Mouse (Mus musculus): ENCODE data around the gene Scyl1. TPM values are rescaled to one million over a fixed set of nuclear protein-coding genes. Genes with fewer than 3 reads are reported as not detected.

Gene Scyl1
- polyA plus RNA-seq, 1 experiment from 2014 or later, result 58.6 TPM

GRCm38 (mm10) chr19:5767271-5767670, 3.9 kb downstream of the Scyl1 start:
- 84% methylated on average over 4 of the region's 4 CpGs for WGBS

GRCm38 (mm10) chr19:5763163-5763562, 8.1 kb downstream of the Scyl1 start:
- H3K4me1 ChIP-seq (replicated peaks; ENCODE audit: control insufficient read depth, insufficient read depth, low read length), result no peaks in the 10 kb centered on the region
- no peak overlapping the region for H3K4me3 ChIP-seq (ENCODE audit: low read depth, low read length)
- no peaks in the 10 kb centered on the region for H3K9me3 ChIP-seq (ENCODE audit: control insufficient read depth, low read length)
- no peak overlapping the region for H3K4me2 ChIP-seq
- DNase-seq (ENCODE audit: low spot score), result no peak
- peaks cover 5% of the 10 kb centered on the region for H3K27me3 ChIP-seq (replicated peaks; ENCODE audit: control insufficient read depth, insufficient read depth, low read length)
- no peak overlapping the region for H3K9ac ChIP-seq (ENCODE audit: low read depth, low read length)
- peaks cover 47% of the 10 kb centered on the region for H3K36me3 ChIP-seq (ENCODE audit: control insufficient read depth, insufficient read depth, low read length)
- WGBS, result 95% methylated on average over 6 of the region's 6 CpGs
- no peak overlapping the region for H3K27ac ChIP-seq (ENCODE audit: low read depth, low read length)
- ATAC-seq (replicated peaks; ENCODE audit: low FRiP score), result no peak

More at GRCm38 (mm10) chr19:5767271-5767670, 3.9 kb downstream of the Scyl1 start:
- Histone ChIP-seq H3K4me1 (replicated peaks; ENCODE audit: control insufficient read depth, insufficient read depth, low read length) (peaks cover 9% of the 10 kb centered on the region), H3K4me3 (ENCODE audit: low read depth, low read length) (no peak overlapping the region), H3K9me3 (ENCODE audit: control insufficient read depth, low read length) (no peaks in the 10 kb centered on the region), H3K27ac (ENCODE audit: low read depth, low read length) (no peak overlapping the region), H3K9ac (ENCODE audit: low read depth, low read length) (no peak overlapping the region), H3K4me2 (no peak overlapping the region), H3K36me3 (ENCODE audit: control insufficient read depth, insufficient read depth, low read length) (peaks cover 39% of the 10 kb centered on the region), H3K27me3 (replicated peaks; ENCODE audit: control insufficient read depth, insufficient read depth, low read length) (no peaks in the 10 kb centered on the region)
- ATAC-seq (replicated peaks; ENCODE audit: low FRiP score), result no peak
- DNase-seq (ENCODE audit: low spot score), result no peak

DNA sequence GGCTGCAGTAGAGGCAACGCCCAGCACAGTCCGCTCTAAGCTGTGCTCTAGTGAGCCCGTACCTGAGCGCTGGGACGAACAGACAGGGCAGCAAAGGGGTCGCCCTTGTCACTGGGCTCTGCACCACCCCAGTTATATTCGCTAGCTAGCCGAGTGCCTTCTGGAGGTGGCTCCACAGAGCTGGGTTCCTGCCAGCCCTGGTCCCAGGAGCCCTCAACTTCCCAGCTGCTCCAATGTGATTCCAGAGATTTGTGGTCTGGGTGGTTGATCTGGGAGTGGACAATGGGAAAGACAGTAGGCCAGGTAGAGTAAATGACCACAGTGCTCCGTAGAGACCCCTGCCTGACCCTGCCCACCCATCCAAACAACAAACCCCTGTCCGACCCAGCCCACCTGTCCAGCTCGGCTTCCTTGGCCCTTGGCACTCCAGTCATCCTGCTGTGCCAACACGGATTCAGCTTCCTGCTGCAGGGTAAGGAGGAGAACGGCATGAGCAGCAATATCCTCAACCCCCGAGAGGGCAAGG, 12.3 kb downstream of the Scyl1 start:
- H3K4me3 ChIP-seq (ENCODE audit: low read depth, low read length), result no peak overlapping the region
- H3K36me3 ChIP-seq (ENCODE audit: control insufficient read depth, insufficient read depth, low read length), result peaks cover 30% of the 10 kb centered on the region
- H3K9me3 ChIP-seq (ENCODE audit: control insufficient read depth, low read length), result no peaks in the 10 kb centered on the region
- H3K9ac ChIP-seq (ENCODE audit: low read depth, low read length), result no peak overlapping the region
- ATAC-seq (replicated peaks; ENCODE audit: low FRiP score) (no peak), DNase-seq (ENCODE audit: low spot score) (no peak)
- no peak overlapping the region for H3K4me2 ChIP-seq
- peaks cover 9% of the 10 kb centered on the region for H3K4me1 ChIP-seq (replicated peaks; ENCODE audit: control insufficient read depth, insufficient read depth, low read length)
- WGBS, result 94% methylated on average over 14 of the region's 14 CpGs
- H3K27me3 ChIP-seq (replicated peaks; ENCODE audit: control insufficient read depth, insufficient read depth, low read length), result peaks cover 40% of the 10 kb centered on the region
- no peak overlapping the region for H3K27ac ChIP-seq (ENCODE audit: low read depth, low read length)

DNA sequence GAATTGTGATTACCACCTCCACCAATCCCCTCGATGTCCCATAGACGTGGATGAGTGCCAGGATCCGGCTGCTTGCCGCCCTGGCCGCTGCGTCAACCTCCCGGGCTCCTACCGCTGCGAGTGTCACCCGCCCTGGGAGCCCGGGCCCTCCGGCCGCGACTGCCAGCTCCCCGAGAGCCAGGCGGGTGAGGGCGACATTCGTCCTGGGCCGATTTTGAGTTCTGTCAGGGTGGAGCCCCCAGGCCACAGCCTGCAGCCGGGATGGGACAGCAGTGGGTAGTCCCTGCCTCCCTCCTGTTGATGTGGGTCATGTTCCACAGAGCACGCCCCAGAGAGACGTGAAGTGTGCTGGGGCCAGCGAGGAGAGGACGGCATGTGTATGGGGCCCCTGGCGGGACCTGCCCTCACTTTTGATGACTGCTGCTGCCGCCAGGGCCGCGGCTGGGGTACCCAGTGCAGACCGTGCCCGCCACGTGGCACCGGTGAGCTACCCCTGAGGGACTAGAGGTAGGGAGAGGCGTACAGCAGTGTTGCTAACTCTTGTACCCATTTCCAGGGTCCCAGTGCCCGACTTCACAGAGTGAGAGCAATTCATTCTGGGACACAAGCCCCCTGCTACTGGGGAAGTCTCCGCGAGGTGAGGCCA, 14.1 kb downstream of the Scyl1 start:
- 26% methylated on average over 36 of the region's 36 CpGs for WGBS
- ATAC-seq (replicated peaks; ENCODE audit: low FRiP score) (0 out of 2 replicates have a peak, but pooled peaks have one; percentile 29), DNase-seq (ENCODE audit: low spot score) (no peak)
- Histone ChIP-seq H3K27ac (ENCODE audit: low read depth, low read length) (no peak overlapping the region), H3K9me3 (ENCODE audit: control insufficient read depth, low read length) (no peaks in the 10 kb centered on the region), H3K27me3 (replicated peaks; ENCODE audit: control insufficient read depth, insufficient read depth, low read length) (peaks cover 52% of the 10 kb centered on the region), H3K4me1 (replicated peaks; ENCODE audit: control insufficient read depth, insufficient read depth, low read length) (peaks cover 9% of the 10 kb centered on the region), H3K4me2 (peak overlapping the region; percentile 60), H3K36me3 (ENCODE audit: control insufficient read depth, insufficient read depth, low read length) (peaks cover 22% of the 10 kb centered on the region), H3K9ac (ENCODE audit: low read depth, low read length) (peak overlapping the region; percentile 30; the same call in 1 of the 2 replicates), H3K4me3 (ENCODE audit: low read depth, low read length) (peak overlapping the region; percentile 27; the same call in 1 of the 2 replicates)

GRCm38 (mm10) chr19:5756321-5756985, 14.8 kb downstream of the Scyl1 start:
- no peak for ATAC-seq (replicated peaks; ENCODE audit: low FRiP score)
- Histone ChIP-seq H3K4me3 (ENCODE audit: low read depth, low read length) (peak overlapping the region; percentile 27; the same call in 1 of the 2 replicates), H3K27me3 (replicated peaks; ENCODE audit: control insufficient read depth, insufficient read depth, low read length) (peaks cover 59% of the 10 kb centered on the region), H3K4me1 (replicated peaks; ENCODE audit: control insufficient read depth, insufficient read depth, low read length) (peaks cover 14% of the 10 kb centered on the region), H3K36me3 (ENCODE audit: control insufficient read depth, insufficient read depth, low read length) (peaks cover 22% of the 10 kb centered on the region), H3K9me3 (ENCODE audit: control insufficient read depth, low read length) (no peaks in the 10 kb centered on the region), H3K4me2 (peak overlapping the region; percentile 60), H3K27ac (ENCODE audit: low read depth, low read length) (no peak overlapping the region), H3K9ac (ENCODE audit: low read depth, low read length) (peak overlapping the region; percentile 30; the same call in 1 of the 2 replicates)
- no peak for DNase-seq (ENCODE audit: low spot score)
- WGBS, result 16% methylated on average over 28 of the region's 29 CpGs

GRCm38 (mm10) chr19:5751742-5752141, 19.5 kb downstream of the Scyl1 start:
- Histone ChIP-seq H3K27ac (ENCODE audit: low read depth, low read length) (no peak overlapping the region), H3K9ac (ENCODE audit: low read depth, low read length) (no peak overlapping the region), H3K4me1 (replicated peaks; ENCODE audit: control insufficient read depth, insufficient read depth, low read length) (peaks cover 18% of the 10 kb centered on the region), H3K4me3 (ENCODE audit: low read depth, low read length) (peak overlapping the region; percentile 24), H3K9me3 (ENCODE audit: control insufficient read depth, low read length) (no peaks in the 10 kb centered on the region), H3K27me3 (replicated peaks; ENCODE audit: control insufficient read depth, insufficient read depth, low read length) (peaks cover 87% of the 10 kb centered on the region), H3K4me2 (peak overlapping the region; percentile 43), H3K36me3 (ENCODE audit: control insufficient read depth, insufficient read depth, low read length) (no peaks in the 10 kb centered on the region)
- ATAC-seq (replicated peaks; ENCODE audit: low FRiP score) (peak; percentile 41), DNase-seq (ENCODE audit: low spot score) (no peak)
- 10% methylated on average over 20 of the region's 20 CpGs for WGBS

DNA sequence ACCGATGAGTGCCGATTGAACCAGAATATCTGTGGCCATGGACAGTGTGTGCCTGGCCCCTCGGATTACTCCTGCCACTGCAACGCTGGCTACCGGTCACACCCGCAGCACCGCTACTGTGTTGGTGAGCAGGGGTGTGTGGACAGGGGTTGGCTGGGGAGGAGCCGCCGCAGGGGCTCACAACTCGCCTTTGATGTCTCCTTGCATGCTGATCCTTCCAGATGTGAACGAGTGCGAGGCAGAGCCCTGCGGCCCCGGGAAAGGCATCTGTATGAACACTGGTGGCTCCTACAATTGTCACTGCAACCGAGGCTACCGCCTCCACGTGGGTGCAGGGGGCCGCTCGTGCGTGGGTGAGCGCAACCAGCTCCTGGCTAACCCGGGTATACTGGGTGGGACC, 20.3 kb downstream of the Scyl1 start:
- Histone ChIP-seq H3K9me3 (ENCODE audit: control insufficient read depth, low read length) (no peaks in the 10 kb centered on the region), H3K27ac (ENCODE audit: low read depth, low read length) (no peak overlapping the region), H3K4me1 (replicated peaks; ENCODE audit: control insufficient read depth, insufficient read depth, low read length) (peaks cover 22% of the 10 kb centered on the region), H3K36me3 (ENCODE audit: control insufficient read depth, insufficient read depth, low read length) (no peaks in the 10 kb centered on the region), H3K4me2 (no peak overlapping the region; the same call in 1 of the 2 replicates), H3K4me3 (ENCODE audit: low read depth, low read length) (peak overlapping the region; percentile 11; the same call in 1 of the 2 replicates), H3K9ac (ENCODE audit: low read depth, low read length) (no peak overlapping the region), H3K27me3 (replicated peaks; ENCODE audit: control insufficient read depth, insufficient read depth, low read length) (peaks cover 87% of the 10 kb centered on the region)
- ATAC-seq (replicated peaks; ENCODE audit: low FRiP score) (no peak), DNase-seq (ENCODE audit: low spot score) (no peak)
- 9% methylated on average over 22 of the region's 22 CpGs for WGBS

DNA sequence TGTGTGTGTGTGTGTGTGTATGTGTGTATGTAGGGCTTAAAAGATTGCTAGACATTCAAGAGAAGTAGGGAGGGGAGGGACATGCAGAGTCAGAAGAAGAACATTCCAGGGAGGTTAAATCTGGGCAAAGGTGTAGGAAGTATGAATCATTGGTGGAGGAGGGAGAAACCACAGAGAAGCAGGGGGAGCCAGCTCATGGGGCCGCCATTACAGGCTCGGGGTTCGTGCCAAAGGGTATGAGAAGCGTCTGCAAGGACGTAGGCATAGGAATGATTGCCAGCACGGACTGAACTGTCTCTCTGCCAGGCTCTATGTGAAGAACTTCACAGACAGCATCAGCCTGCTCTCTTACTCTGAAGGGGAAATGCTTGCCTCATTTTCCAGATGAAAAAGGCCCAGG, 21.7 kb downstream of the Scyl1 start:
- Histone ChIP-seq H3K9me3 (ENCODE audit: control insufficient read depth, low read length) (no peaks in the 10 kb centered on the region), H3K27me3 (replicated peaks; ENCODE audit: control insufficient read depth, insufficient read depth, low read length) (peaks cover 89% of the 10 kb centered on the region), H3K36me3 (ENCODE audit: control insufficient read depth, insufficient read depth, low read length) (no peaks in the 10 kb centered on the region), H3K4me3 (ENCODE audit: low read depth, low read length) (no peak overlapping the region), H3K9ac (ENCODE audit: low read depth, low read length) (no peak overlapping the region), H3K4me1 (replicated peaks; ENCODE audit: control insufficient read depth, insufficient read depth, low read length) (peaks cover 29% of the 10 kb centered on the region), H3K27ac (ENCODE audit: low read depth, low read length) (no peak overlapping the region), H3K4me2 (no peak overlapping the region)
- no peak for DNase-seq (ENCODE audit: low spot score)
- no peak for ATAC-seq (replicated peaks; ENCODE audit: low FRiP score)
- 67% methylated on average over 6 of the region's 6 CpGs for WGBS

All from liver, embryonic 11.5 days (tissue).